Mouse (Mus musculus) heart, adult 8-10 months (tissue): ENCODE measurements around the gene Imp4. TPM values are rescaled to one million over a fixed set of nuclear protein-coding genes. Genes with fewer than 3 reads are reported as not detected.

ENCODE experiments used
- DNase-seq: peaks from one replicate; pipeline ENCODE4 v3.0.0; 2022; ENCODE audit warnings: low spot score
- total RNA-seq, 4 experiments: library from RNA; stranded (reverse); gene quantifications; 2 replicates each; pipeline ENCODE4 v1.2.4; 2022

The Imp4 gene
- total RNA-seq, 4 experiments from 2014 or later: 28.0 to 31.5 (median 30.4) TPM

- no peak for DNase-seq
These were observed 20.4 kb downstream of the Imp4 start for GRCm38 (mm10) chr1:34460061-34460441.

GRCm38 (mm10) chr1:34462766-34463165 is 23.1 kb downstream of the Imp4 start:
- DNase-seq: peak; percentile 38

- DNase-seq: peak; percentile 42
These were observed 24.7 kb downstream of the Imp4 start for GRCm38 (mm10) chr1:34464310-34464817.

GRCm38 (mm10) chr1:34465445-34465844 is 25.8 kb downstream of the Imp4 start:
- no peak for DNase-seq

GRCm38 (mm10) chr1:34468051-34468450 is 28.4 kb downstream of the Imp4 start:
- DNase-seq: no peak

- DNase-seq: no peak
These were observed 28.8 kb downstream of the Imp4 start for GRCm38 (mm10) chr1:34468500-34468899.

GRCm38 (mm10) chr1:34469801-34470200 is 30.1 kb downstream of the Imp4 start:
- no peak for DNase-seq

- DNase-seq: peak; percentile 29
These were observed 33.0 kb downstream of the Imp4 start for GRCm38 (mm10) chr1:34472427-34473300.

GRCm38 (mm10) chr1:34478891-34479655 is 39.4 kb downstream of the Imp4 start:
- no peak for DNase-seq

- no peak for DNase-seq
These were observed 41.1 kb downstream of the Imp4 start for GRCm38 (mm10) chr1:34480801-34481200.

GRCm38 (mm10) chr1:34481920-34482669 is 42.4 kb downstream of the Imp4 start:
- DNase-seq: no peak

- DNase-seq: no peak
These were observed 44.8 kb downstream of the Imp4 start for GRCm38 (mm10) chr1:34484470-34484869.

- no peak for DNase-seq
These were observed 46.0 kb downstream of the Imp4 start for GRCm38 (mm10) chr1:34485461-34486188.

- DNase-seq: no peak
These were observed 47.7 kb downstream of the Imp4 start for GRCm38 (mm10) chr1:34487383-34487782.

- no peak for DNase-seq
These were observed 50.3 kb downstream of the Imp4 start for GRCm38 (mm10) chr1:34489852-34490541.

GRCm38 (mm10) chr1:34491480-34491879 is 51.8 kb downstream of the Imp4 start:
- DNase-seq: no peak
